Mouse (Mus musculus) small intestine, adult 2 months (tissue): ENCODE measurements around the gene Hcn3.

ENCODE experiments used
- CTCF ChIP-seq: fragments of 200-500 bp; IDR thresholded peaks from 2 replicates; pipeline ENCODE4 v1.5.1; 2012; ENCODE audit warnings: low read depth, mild to moderate bottlenecking, control low read depth, inconsistent platforms, low read length, moderate library complexity, mixed read lengths; ENCODE audit not compliant: insufficient replicate concordance, insufficient read length; ENCODE audit errors: extremely low read depth
- POLR2A ChIP-seq: fragments of 200-500 bp; IDR thresholded peaks from 2 replicates; pipeline ENCODE4 v1.6.1; 2012; ENCODE audit warnings: low read depth, mild to moderate bottlenecking, control low read depth, inconsistent platforms, low read length, moderate library complexity

GRCm38 (mm10) chr3:89188478-89188875 lies 28.5 kb upstream of the Hcn3 start:
- TF ChIP-seq CTCF (no peak), POLR2A (no peak)
